Mouse (Mus musculus): ENCODE measurements around the gene Sart3.

DNA sequence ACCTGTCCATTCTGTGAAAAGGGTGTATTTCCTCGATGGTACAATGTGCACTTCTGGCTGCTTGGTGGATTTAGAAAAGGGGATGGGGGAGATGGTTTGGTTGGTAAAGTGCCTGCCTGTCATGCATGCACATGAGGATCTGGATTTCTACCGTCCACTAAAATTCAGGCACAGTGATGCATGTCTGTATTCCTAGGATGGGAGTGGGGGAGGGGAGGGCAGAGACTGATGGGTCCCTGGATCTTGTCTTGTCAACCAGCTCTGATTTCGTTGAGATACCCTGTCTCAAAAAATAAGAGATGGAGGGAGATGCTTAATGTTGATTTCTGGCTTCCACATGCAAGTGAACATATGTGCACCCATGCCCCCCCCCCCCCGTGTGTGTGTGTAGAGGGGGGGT is 78.3 kb downstream of the Sart3 start:
- no peak for TF ChIP-seq CTCF (IDR thresholded peaks at IDR 0.05; ENCODE audit: borderline replicate concordance, control insufficient read depth, extremely low read depth, insufficient read depth, low read length, poor library complexity)
- TF ChIP-seq POLR2A (IDR thresholded peaks at IDR 0.05; ENCODE audit: control insufficient read depth, extremely low read depth, insufficient read depth, low read length, poor library complexity): no peak
